Mouse (Mus musculus): ENCODE data around the gene Runx1. TPM values are rescaled to one million over a fixed set of nuclear protein-coding genes. Genes with fewer than 3 reads are reported as not detected.

The Runx1 gene
- polyA plus RNA-seq (2012; rRNA removed): 1.1 and 3.7 TPM in 2 replicates

GRCm38 (mm10) chr16:92825908-92826650, at the start of gene Runx1:
Runx1 (minus strand) TSS chr16:92826149.

All from central nervous system, embryonic 14 days (tissue).